In genomic region chr5:127720591-127721379, GRCm38 (mm10) we compare ENCODE assay signal across 8 mouse cellular contexts.
DNase-seq lines count a peak whose midpoint lies in the region; ATAC-seq and TF ChIP-seq lines count a peak whose summit lies in the region.

No protein-coding gene starts in this region.

- H3K4me3 ChIP-seq in brown adipose tissue, adult 24 weeks (ENCODE audit: insufficient read depth, low read depth, low read length), result peak overlapping the region; percentile 45; the same call in 1 of the 2 replicates
- peak overlapping the region; percentile 35 for H3K4me3 ChIP-seq in gastrocnemius, adult 2 months
- no peak overlapping the region for H3K4me3 ChIP-seq in intestine, embryonic 14.5 days (ENCODE audit: low read depth, low read length)
- H3K4me3 ChIP-seq in liver, embryonic 14.5 days (ENCODE audit: insufficient read depth in 1 of 2, low read depth in 2 of 2, low read length in 2 of 2), result peak overlapping the region; percentile 21 to 23; a peak in 3 of 4 replicates
- no peak overlapping the region for H3K4me3 ChIP-seq in neural tube, embryonic 15.5 days (replicated peaks)

- peak; percentile 91 for DNase-seq in MEL-GATA-1-ER (ENCODE audit: extremely low read depth, low read depth)
- peak; percentile 39 for DNase-seq in gastrocnemius, adult 2 months
- DNase-seq in intestine, embryonic 14.5 days (ENCODE audit: low spot score), result no peak
- DNase-seq in liver, embryonic 14.5 days (ENCODE audit: low read depth in 3 of 3, low spot score in 3 of 3), result peak; percentile 53 to 79 (median 76)
- DNase-seq in layer of hippocampus, adult 8-10 months (ENCODE audit: low spot score in 2 of 2), result no peak
- no peak for DNase-seq in layer of hippocampus, postnatal 14 days (ENCODE audit: low spot score in 2 of 2)

- TF ChIP-seq EP300 in liver, embryonic 14.5 days (IDR thresholded peaks at IDR 0.05; ENCODE audit: low read depth), result no peak

- H3K36me3 ChIP-seq in intestine, embryonic 14.5 days (ENCODE audit: control insufficient read depth, insufficient read depth, low read length), result no peaks in the 10 kb centered on the region
- H3K36me3 ChIP-seq in liver, embryonic 14.5 days (replicated peaks; ENCODE audit: control insufficient read depth, insufficient read depth, low read depth), result no peaks in the 10 kb centered on the region
- H3K36me3 ChIP-seq in neural tube, embryonic 15.5 days, result no peaks in the 10 kb centered on the region

- H3K9me3 ChIP-seq in intestine, embryonic 14.5 days (ENCODE audit: control insufficient read depth, low read length), result no peaks in the 10 kb centered on the region
- no peaks in the 10 kb centered on the region for H3K9me3 ChIP-seq in liver, embryonic 14.5 days (ENCODE audit: control insufficient read depth, low read length)
- no peaks in the 10 kb centered on the region for H3K9me3 ChIP-seq in neural tube, embryonic 15.5 days (replicated peaks)

- intact Hi-C loops in gastrocnemius, adult 2 months (cut with DNase I), result no loop called here

- H3K27ac ChIP-seq in brown adipose tissue, adult 24 weeks (replicated peaks; ENCODE audit: low read depth, low read length), result no peak overlapping the region
- no peak overlapping the region for H3K27ac ChIP-seq in gastrocnemius, adult 2 months
- H3K27ac ChIP-seq in intestine, embryonic 14.5 days (ENCODE audit: low read depth), result no peak overlapping the region
- no peak overlapping the region for H3K27ac ChIP-seq in liver, embryonic 14.5 days
- H3K27ac ChIP-seq in neural tube, embryonic 15.5 days (replicated peaks), result no peak overlapping the region

- 32% methylated on average over 15 of the region's 15 CpGs for WGBS in intestine, embryonic 14.5 days
- WGBS in liver, embryonic 14.5 days (ENCODE audit: insufficient replicate concordance), result 25% methylated on average over 15 of the region's 15 CpGs
- WGBS in neural tube, embryonic 15.5 days, result 40% methylated on average over 15 of the region's 15 CpGs

- no peaks in the 10 kb centered on the region for H3K27me3 ChIP-seq in intestine, embryonic 14.5 days (replicated peaks; ENCODE audit: control insufficient read depth, insufficient read depth, low read length)
- H3K27me3 ChIP-seq in liver, embryonic 14.5 days (ENCODE audit: control insufficient read depth, insufficient read depth, low read length), result no peaks in the 10 kb centered on the region
- H3K27me3 ChIP-seq in neural tube, embryonic 15.5 days (replicated peaks), result no peaks in the 10 kb centered on the region

- no peak for TF ChIP-seq CTCF in gastrocnemius, adult 2 months (IDR thresholded peaks at IDR 0.05)
- TF ChIP-seq CTCF in liver, embryonic 14.5 days (IDR thresholded peaks at IDR 0.05; ENCODE audit: low read depth), result no peak

- H3K4me2 ChIP-seq in intestine, embryonic 14.5 days (ENCODE audit: low read length), result peak overlapping the region; percentile 26
- peak overlapping the region; percentile 39 for H3K4me2 ChIP-seq in liver, embryonic 14.5 days (ENCODE audit: low read depth)
- H3K4me2 ChIP-seq in neural tube, embryonic 15.5 days, result peak overlapping the region; percentile 35

- 0 out of 2 replicates have a peak, but pooled peaks have one; percentile 27 for ATAC-seq in intestine, embryonic 14.5 days (replicated peaks; ENCODE audit: low FRiP score, low TSS enrichment, low read depth)
- ATAC-seq in liver, embryonic 14.5 days (ENCODE audit: insufficient read depth), result peak; percentile 85; the same call in 1 of the 2 replicates
- ATAC-seq in neural tube, embryonic 15.5 days (ENCODE audit: low FRiP score), result no peak

- no peak overlapping the region for H3K9ac ChIP-seq in intestine, embryonic 14.5 days (ENCODE audit: low read length)
- H3K9ac ChIP-seq in liver, embryonic 14.5 days (replicated peaks), result no peak overlapping the region; the same call in 1 of the 2 replicates
- H3K9ac ChIP-seq in neural tube, embryonic 15.5 days (replicated peaks), result no peak overlapping the region

- H3K4me1 ChIP-seq in brown adipose tissue, adult 24 weeks (ENCODE audit: control insufficient read depth, insufficient read depth, insufficient read length, low read length), result no peaks in the 10 kb centered on the region
- H3K4me1 ChIP-seq in intestine, embryonic 14.5 days (replicated peaks; ENCODE audit: control insufficient read depth, insufficient read depth, low read length), result no peaks in the 10 kb centered on the region
- H3K4me1 ChIP-seq in liver, embryonic 14.5 days (replicated peaks; ENCODE audit: control insufficient read depth in 2 of 2, insufficient read depth in 2 of 2, low read length in 1 of 2), result no peaks in the 10 kb centered on the region
- H3K4me1 ChIP-seq in neural tube, embryonic 15.5 days, result no peaks in the 10 kb centered on the region

Comparison
In these comparisons a context has a peak if more than half of its experiments do, and no peak if none do; other contexts are left out.
1. DNase-seq: peak in MEL-GATA-1-ER (single experiment), gastrocnemius, adult 2 months (single experiment) and liver, embryonic 14.5 days (3 of 3); none in intestine, embryonic 14.5 days (single experiment), layer of hippocampus, adult 8-10 months (0 of 2) and layer of hippocampus, postnatal 14 days (0 of 2).
2. H3K4me3 ChIP-seq: peak in brown adipose tissue, adult 24 weeks (single experiment), gastrocnemius, adult 2 months (single experiment) and liver, embryonic 14.5 days (2 of 2); none in intestine, embryonic 14.5 days (single experiment) and neural tube, embryonic 15.5 days (single experiment).
3. Peak in every context shown above with its lines, with median percentiles within 50 percentile points of each other: H3K4me2 ChIP-seq.